Mouse (Mus musculus) cerebellum, adult 8-10 months (tissue): ENCODE results near the gene Zmynd8.
A peak's percentile ranks its signal among the peaks of the same experiment; 100 is the strongest.

Experiments
- DNase-seq: peaks from one replicate; pipeline ENCODE4 v3.0.0; 2022

Zmynd8 gene

GRCm38 (mm10) chr2:165898202-165899194 lies at the start of gene Zmynd8:
TSS of gene Zmynd8 (minus strand) at chr2:165899016.
- DNase-seq, result no peak

GRCm38 (mm10) chr2:165948007-165948406 lies 49.2 kb upstream of the Zmynd8 start:
- no peak for DNase-seq

GRCm38 (mm10) chr2:165946046-165946564 lies 47.3 kb upstream of the Zmynd8 start:
- DNase-seq, result no peak

GRCm38 (mm10) chr2:165944576-165945351 lies 45.9 kb upstream of the Zmynd8 start:
- DNase-seq, result no peak

GRCm38 (mm10) chr2:165943113-165943512 lies 44.3 kb upstream of the Zmynd8 start:
- DNase-seq, result no peak

GRCm38 (mm10) chr2:165936106-165936505 lies 37.3 kb upstream of the Zmynd8 start:
- DNase-seq, result no peak

- no peak for DNase-seq
Measured at GRCm38 (mm10) chr2:165927705-165928104, 28.9 kb upstream of the Zmynd8 start.

- DNase-seq, result no peak
Measured at GRCm38 (mm10) chr2:165926191-165926590, 27.4 kb upstream of the Zmynd8 start.

- DNase-seq, result no peak
Measured at GRCm38 (mm10) chr2:165925144-165925543, 26.3 kb upstream of the Zmynd8 start.

- no peak for DNase-seq
Measured at GRCm38 (mm10) chr2:165924695-165925094, 25.9 kb upstream of the Zmynd8 start.

- DNase-seq, result no peak
Measured at GRCm38 (mm10) chr2:165923715-165924114, 24.9 kb upstream of the Zmynd8 start.

GRCm38 (mm10) chr2:165922994-165923393 lies 24.2 kb upstream of the Zmynd8 start:
- no peak for DNase-seq

GRCm38 (mm10) chr2:165922047-165922728 lies 23.4 kb upstream of the Zmynd8 start:
- no peak for DNase-seq

- DNase-seq, result peak; percentile 94
Measured at GRCm38 (mm10) chr2:165914298-165914697, 15.5 kb upstream of the Zmynd8 start.

- DNase-seq, result no peak
Measured at GRCm38 (mm10) chr2:165913073-165913472, 14.3 kb upstream of the Zmynd8 start.

GRCm38 (mm10) chr2:165909731-165910130 lies 10.9 kb upstream of the Zmynd8 start:
- DNase-seq, result no peak

GRCm38 (mm10) chr2:165907199-165907598 lies 8.4 kb upstream of the Zmynd8 start:
- no peak for DNase-seq

GRCm38 (mm10) chr2:165906332-165906945 lies 7.6 kb upstream of the Zmynd8 start:
- DNase-seq, result peak; percentile 45

- no peak for DNase-seq
Measured at GRCm38 (mm10) chr2:165901127-165901384, 2.2 kb upstream of the Zmynd8 start.

GRCm38 (mm10) chr2:165900351-165901126 lies 1.7 kb upstream of the Zmynd8 start:
- DNase-seq, result no peak

GRCm38 (mm10) chr2:165899923-165900322 lies 1.1 kb upstream of the Zmynd8 start:
- DNase-seq, result no peak

- DNase-seq, result no peak
Measured at GRCm38 (mm10) chr2:165899474-165899873, 658 bp upstream of the Zmynd8 start.
